ENCODE assay signal across 23 mouse cellular contexts in the genomic region with DNA sequence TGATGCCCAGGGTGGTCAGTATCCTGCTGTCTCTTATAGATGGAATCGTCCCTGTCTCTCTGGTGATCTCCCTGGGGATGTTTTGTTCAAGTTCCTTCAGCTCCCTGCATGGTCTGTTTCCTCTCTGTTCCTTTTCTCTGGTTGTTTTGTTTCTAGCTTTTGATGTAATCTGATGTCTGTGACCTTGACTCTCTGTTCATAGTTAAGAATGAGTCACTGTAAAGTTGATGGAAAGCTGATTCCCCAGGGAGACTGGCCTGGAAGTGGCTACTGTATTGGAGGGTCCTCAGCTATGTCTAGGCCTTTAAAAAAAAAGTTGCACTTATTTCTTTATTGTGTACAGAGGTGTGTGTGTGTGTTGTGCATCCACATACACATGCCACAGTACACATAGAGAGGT. TPM values are rescaled to one million over a fixed set of nuclear protein-coding genes. Genes with fewer than 3 reads are reported as not detected.
"Had no signal": no experiment of that assay in that cellular context is flagged by ENCODE, and none has a peak within 500 bp of the region (broad histone marks: within the 10 kb centered on the region; RNA-seq: fewer than 3 reads in every experiment).

No protein-coding gene starts in this region.

- H3K27me3 ChIP-seq: kidney, embryonic 15.5 days; limb, embryonic 13.5 days; liver, embryonic 12.5 days; liver, embryonic 15.5 days; lung, embryonic 15.5 days; midbrain, embryonic 12.5 days; neural tube, embryonic 13.5 days; stomach, embryonic 15.5 days had no signal

- ATAC-seq: liver, embryonic 12.5 days; midbrain, embryonic 15.5 days had no signal

- H3K4me2 ChIP-seq: kidney, embryonic 15.5 days; limb, embryonic 13.5 days; liver, embryonic 12.5 days; liver, embryonic 15.5 days; lung, embryonic 15.5 days; midbrain, embryonic 12.5 days; midbrain, embryonic 15.5 days; neural tube, embryonic 13.5 days; stomach, embryonic 15.5 days had no signal

- H3K9ac ChIP-seq: kidney, embryonic 15.5 days; limb, embryonic 13.5 days; liver, embryonic 12.5 days; liver, embryonic 15.5 days; lung, embryonic 15.5 days; midbrain, embryonic 12.5 days; midbrain, embryonic 15.5 days; neural tube, embryonic 13.5 days; stomach, embryonic 15.5 days had no signal

- DNase-seq: kidney, postnatal 14 days; kidney, postnatal 4 days; liver; lung, adult 18-20 months; lung, postnatal 10 days; lung, postnatal 36 days; retina, postnatal 1 day; right cerebral cortex, postnatal 25 days; spleen, adult 18-20 months; thymus, postnatal 36 days had no signal

- H3K9me3 ChIP-seq: kidney, embryonic 15.5 days; limb, embryonic 10.5 days; limb, embryonic 13.5 days; liver, embryonic 12.5 days; liver, embryonic 15.5 days; lung, embryonic 15.5 days; midbrain, embryonic 12.5 days; midbrain, embryonic 15.5 days; neural tube, embryonic 13.5 days; stomach, embryonic 15.5 days had no signal

- H3K4me1 ChIP-seq: limb, embryonic 13.5 days; liver, embryonic 12.5 days; liver, embryonic 15.5 days; lung, embryonic 15.5 days; midbrain, embryonic 12.5 days; midbrain, embryonic 15.5 days; neural tube, embryonic 13.5 days; stomach, embryonic 15.5 days had no signal

- H3K4me3 ChIP-seq: kidney, embryonic 15.5 days; limb, embryonic 10.5 days; limb, embryonic 13.5 days; liver, embryonic 12.5 days; liver, embryonic 15.5 days; lung, embryonic 15.5 days; megakaryocyte, embryonic 14.5 days; midbrain, embryonic 12.5 days; midbrain, embryonic 15.5 days; myocyte; neural tube, embryonic 13.5 days; stomach, embryonic 15.5 days had no signal

- H3K27ac ChIP-seq: kidney, embryonic 15.5 days; limb, embryonic 10.5 days; limb, embryonic 13.5 days; liver, embryonic 12.5 days; liver, embryonic 15.5 days; lung, embryonic 15.5 days; midbrain, embryonic 12.5 days; midbrain, embryonic 15.5 days; neural tube, embryonic 13.5 days; stomach, embryonic 15.5 days had no signal

- H3K36me3 ChIP-seq: kidney, embryonic 15.5 days; limb, embryonic 10.5 days; limb, embryonic 13.5 days; liver, embryonic 12.5 days; liver, embryonic 15.5 days; lung, embryonic 15.5 days; midbrain, embryonic 12.5 days; midbrain, embryonic 15.5 days; neural tube, embryonic 13.5 days; stomach, embryonic 15.5 days had no signal

RNA-seq across cellular contexts. Expression of a gene that starts 44.4 kb away (rescaled TPM):
- polyA plus RNA-seq: liver, embryonic 12.5 days; liver, embryonic 15.5 days had no signal

RNA-seq across cellular contexts. Expression of a gene that starts 54.0 kb away (rescaled TPM):
- polyA plus RNA-seq: limb, embryonic 10.5 days; liver, embryonic 12.5 days; myocyte; urinary bladder, adult 2 months had no signal
